Mouse (Mus musculus): ENCODE measurements around the gene Prdm11.

The Prdm11 gene

DNA sequence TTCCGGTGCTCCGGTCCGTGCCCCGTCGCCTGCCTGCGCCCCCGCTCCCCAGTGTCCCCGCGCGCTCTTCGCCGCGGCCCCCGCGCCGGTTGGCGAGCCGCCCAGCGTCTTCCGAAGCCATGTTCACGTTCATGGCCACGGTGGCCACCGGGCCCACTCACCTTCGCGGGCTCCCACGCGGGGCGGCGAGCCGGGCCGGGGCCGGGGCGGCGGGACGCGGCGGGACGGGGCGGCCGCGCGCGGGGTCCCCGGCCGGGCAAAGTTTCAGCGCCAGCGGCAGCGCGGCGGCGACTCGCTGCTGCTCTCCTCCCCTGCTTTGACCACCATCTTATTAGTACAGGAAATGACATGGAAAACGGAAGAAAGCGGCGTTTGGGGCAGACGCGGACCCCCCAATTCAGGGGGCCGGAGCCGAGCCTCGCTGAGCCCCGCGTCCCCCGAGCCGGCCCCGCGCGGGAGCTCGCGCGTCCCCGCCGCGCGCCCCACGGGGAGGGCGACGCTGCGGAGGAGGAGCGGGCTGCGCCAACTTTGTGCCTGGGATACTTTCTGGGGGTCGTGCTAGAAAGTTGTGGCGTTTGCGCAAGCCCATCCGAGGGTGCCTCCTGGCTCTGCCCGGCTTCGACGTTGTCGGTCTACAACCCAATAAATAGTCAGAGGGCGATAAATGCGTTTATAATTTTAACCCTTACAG, at the start of gene Prdm11:
TSS of gene Prdm11 (minus strand) at position 350 of the 691 bp plus-strand sequence.
- DNase-seq: peak; percentile 58

DNA sequence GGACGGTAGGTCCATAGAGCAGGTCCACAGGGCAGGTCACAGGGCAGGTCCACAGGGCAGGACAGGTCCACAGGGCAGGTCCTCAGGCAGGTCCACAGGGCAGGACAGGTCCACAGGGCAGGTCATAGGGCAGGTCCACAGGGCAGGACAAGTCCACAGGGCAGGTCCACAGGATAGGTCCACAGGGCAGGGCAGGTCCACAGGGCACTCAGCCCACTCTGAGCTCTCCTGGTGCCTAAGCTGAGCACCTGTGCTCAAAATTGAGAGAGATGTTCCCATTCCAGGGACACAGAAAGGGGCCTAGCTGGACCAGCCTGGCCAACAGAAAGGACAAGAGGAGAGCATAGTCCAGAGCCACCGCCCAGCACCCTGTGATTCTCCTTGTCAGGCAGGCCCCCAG, 46.4 kb upstream of the Prdm11 start:
- DNase-seq: no peak

DNA sequence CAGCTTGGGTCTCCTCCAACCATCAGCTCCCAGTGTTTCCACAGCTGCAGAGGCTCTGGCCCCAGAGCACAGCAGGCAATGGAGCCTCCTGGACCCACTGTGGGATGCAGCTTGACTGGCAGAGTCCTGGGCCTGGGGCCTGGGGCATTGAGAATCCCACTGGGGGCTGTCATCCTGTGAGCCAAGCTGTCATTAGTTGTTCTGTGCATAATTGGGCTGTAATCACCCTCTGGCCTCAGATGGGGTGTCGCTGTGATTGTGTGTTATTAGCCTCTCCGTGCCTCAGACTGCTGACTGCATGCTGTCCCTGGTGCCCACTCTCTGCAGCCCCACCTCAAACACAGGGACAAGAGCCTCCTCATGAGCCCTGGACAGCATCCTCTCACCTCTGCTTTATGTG, 45.7 kb upstream of the Prdm11 start:
- DNase-seq: no peak

DNA sequence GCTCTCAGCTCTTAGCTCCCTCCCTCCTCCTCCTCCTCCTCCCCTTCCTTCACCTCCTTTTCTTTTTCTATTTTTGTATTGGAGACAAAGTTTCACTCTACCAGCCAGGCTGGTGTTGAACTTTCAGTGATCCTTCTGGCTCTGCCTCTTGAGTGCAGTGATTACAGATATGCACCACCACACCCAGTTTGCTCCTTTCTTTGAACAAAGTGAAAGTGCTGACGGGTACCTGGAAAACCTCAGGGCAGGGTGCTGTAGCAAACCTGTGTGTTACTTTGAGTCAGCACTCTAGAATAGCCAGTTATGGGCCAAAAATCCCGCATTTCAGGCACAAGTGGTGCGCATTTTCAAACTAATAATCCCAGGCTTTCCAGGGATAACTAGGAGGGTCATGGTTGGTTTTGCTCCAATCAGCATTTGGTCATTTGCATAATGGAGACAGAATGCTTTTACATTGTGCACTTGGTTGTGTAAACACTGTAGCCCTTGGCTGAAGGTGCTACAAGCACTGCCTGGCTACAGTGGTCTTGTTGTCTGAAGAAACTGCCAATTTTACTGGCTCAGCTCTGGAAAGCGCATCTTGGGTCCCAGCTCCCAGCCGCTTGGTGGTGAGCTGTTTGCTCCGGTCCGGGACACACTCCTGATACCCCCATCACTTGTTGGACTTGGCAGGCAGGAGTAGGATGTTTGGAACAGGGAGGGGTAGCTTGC, 43.6 kb upstream of the Prdm11 start:
- DNase-seq: no peak

DNA sequence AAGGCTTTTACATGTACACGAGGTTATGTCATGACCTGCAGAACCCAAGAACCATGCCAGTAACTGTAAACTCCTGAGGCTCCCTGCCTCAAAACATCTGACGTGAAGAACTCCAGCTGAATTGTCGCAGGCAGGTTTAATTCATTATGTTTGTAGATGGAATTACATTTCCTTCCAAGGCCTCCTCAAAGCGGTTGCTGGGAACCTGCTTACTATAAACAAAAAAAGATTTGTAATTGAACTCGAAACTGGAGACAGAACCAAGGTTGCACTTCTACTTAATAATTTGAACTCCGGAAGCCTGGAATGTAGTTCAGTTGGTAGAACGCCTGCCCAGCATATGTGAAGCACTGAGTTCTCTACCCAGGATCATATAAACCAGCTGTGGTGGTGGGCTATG, 42.0 kb upstream of the Prdm11 start:
- DNase-seq: no peak

DNA sequence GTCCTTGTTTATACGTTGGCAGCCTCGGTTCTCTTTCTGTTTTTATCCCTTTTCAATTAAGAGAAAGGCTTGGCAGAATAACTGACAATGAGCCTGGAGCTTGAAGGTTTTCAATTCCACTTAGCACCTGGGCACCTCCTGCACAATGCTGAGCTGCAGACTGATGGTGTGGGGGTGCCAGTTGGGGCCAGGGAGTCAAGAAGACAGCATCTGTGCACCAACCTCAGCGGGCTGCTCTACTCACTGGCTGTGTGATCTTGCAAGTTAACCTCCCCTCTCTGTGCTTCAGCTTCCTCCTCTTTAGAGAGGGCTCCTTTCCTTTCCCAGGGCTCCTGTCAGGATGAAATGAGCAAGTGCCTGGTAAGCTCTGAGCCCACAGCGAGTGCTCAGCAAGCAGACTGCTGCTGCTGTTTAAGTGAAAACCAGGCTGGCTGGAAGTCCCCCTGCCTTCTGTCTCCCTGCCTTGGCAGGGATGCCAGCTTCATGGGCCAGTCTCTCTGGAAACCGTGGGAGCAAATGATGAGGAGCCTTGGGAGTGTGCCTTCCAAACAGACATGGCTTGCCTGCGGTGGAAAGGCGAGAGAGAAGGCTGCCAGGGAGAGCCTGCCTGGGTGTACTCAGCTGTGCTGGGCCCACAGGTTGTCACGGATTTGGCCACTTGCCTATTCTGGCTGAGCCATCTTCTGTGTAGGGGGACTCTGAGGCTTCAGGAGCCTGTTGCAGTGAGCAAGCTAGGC, 39.5 kb upstream of the Prdm11 start:
- DNase-seq: peak; percentile 51

DNA sequence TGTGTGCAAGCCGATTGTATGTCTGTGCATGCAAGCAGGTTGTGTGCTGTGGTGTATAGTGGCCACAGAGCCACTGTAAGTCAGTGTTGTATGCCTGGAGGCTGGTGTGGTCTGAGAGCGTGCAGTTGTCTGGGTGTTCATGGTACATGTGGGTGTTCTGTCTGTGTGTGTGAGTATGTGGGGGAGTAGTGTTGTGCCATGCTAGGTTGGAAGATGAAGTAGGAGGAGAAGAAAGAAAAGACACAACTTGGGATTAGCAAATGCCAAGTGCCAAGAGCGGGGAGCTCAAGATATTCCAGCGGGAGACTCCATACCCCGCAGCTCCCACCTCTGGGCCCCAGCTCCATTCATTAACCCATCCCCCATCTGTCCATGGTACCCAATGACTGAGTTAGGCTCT, 38.5 kb upstream of the Prdm11 start:
- DNase-seq: no peak

DNA sequence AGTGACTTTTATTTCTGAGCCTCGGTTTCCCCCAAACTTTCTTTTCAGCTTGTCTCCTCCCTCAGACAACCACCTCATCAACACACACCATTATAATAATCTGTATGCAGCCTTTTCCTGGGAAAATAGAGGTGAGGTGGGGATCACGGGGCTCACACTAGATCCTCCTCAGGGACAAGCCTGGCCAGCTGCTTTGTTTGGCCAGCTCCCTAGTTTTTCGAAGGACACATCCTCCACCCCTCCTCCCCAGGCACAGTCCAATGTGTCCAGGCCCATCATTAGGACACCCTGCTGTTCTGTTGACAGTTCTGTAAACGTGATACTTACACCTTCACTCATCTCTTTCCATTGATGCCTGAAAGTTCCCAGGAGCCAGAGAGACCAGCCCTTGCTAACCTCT, 37.4 kb upstream of the Prdm11 start:
- no peak for DNase-seq

DNA sequence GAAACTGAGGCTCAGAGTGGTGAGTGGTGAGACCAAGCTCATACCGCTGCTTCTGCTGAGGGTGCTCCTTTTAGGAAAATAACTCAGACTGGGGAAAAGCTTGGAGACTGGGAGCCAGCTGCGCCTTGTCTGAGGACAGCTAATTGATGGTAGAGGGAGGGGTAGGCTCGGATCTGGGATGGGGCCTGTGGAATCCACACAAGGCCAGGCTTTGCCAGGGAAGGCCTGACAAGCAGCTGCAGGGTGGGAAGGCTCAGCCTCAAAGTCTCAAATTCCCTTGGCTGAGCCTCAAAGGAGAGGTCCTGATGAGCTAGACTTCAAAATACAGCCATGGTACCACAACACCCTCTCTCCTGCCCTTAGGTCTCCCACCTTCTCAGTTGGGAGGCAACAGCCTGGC, 36.9 kb upstream of the Prdm11 start:
- no peak for DNase-seq

DNA sequence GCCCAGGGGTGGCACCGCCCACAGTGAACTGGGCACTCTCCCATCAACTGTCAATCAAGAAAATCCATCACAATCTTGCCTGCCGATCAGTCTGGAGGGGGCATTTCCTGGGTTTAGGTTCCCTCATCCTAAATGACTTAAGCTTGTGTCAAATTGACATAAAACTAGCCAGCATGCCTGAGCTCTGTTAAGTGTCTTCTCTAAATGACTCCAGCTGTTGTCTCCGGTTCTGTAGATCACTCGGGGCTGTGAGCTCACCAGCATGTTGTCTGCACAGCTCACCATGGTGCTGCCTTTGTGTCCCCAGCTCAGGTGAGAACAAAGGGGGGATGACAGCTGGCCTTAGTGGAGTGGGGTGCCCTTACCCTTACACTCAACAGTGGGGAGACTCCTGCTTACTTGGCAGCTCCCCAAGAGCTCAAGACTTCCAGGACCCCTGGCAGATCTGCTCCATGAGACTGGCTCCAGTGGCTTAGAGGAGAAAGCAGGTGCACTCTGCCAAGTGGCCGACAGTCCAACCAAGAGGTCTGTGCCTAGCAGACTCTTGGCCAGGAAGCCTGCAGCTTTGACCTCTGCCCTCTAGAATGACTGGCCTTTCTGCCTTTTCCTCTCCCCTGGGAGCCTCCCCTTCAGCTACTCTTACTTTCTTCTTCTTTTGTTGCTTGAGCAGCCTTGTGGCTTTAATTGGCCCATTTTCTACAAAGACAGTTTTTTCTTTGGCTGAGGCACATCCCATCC, 35.1 kb upstream of the Prdm11 start:
- no peak for DNase-seq

DNA sequence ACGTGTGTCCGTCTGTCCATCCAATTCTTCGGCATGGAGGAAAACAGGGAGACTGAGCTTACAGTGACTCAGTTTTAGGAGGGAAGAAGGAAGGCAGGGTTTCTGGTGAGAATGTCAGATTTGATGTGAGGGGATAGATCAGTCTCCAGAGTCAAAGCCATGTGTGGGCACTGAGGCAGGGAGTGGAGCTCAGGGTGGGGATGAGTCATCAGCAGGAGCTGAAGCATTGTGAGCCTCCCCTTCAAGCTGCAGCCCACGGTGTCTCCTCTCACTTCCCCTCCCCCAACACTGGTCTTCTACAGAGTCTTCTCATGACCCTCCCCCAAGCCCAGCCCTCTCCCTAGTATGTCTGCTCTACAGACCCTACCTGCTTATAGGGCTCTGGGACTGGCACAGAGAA, 33.4 kb upstream of the Prdm11 start:
- no peak for DNase-seq

DNA sequence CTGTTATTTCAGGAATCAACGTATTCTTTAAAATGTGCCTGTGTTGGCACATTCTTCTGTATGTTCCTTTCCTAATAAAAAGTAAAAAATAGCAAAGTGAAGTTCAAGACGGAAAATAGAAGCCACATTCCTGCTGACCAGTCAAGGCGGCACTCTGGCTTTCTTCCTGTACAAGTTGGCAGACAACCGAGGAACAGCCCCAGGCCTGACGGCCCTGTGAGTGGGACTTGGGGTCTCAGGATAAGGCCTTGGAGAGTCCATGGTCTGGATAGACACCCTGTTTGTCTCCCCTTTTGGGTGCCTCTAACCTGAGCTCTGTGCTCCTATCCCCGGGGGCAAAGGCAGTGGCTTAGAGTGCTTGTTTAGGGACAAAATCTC, 30.6 kb upstream of the Prdm11 start:
- no peak for DNase-seq

DNA sequence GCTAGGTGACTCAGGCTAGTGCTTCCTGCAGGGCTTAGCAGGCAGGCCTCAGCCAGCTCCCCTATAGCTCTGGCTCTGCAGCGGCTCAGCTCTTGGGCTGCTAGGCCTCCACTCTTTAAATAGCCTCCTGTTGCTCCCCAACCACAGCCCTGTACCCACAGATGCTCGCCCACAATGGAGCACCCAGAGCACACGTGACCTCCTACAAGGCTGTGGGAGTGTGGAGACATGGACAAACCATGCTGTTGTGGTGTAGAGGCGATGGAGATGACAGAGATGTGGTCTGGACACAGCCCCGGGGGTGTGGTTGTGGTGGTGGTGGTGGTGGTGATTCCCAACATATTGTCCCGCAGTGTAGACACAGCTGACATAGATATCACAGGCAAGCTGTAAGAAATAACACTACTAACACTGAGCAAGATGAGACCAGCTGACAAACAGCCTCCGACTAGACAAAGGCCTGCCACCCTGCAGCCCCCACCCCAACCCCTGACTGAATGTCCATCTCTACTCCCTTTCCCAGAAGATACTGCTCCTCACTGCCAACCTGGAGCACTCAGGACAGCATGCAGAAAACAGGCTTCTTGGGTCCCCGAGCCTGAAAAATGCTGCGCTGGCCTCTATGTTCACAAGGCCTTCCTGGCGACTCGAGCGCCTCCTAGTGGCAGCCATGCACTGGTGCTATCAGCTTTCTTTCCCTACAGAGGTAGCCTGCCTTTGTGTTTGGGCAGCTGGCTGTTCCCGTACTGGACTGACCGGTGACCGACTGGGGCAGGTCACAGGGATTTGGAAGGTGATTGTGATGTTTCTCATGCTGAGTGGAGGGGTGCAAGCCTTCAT, 30.0 kb upstream of the Prdm11 start:
- DNase-seq: peak; percentile 82

DNA sequence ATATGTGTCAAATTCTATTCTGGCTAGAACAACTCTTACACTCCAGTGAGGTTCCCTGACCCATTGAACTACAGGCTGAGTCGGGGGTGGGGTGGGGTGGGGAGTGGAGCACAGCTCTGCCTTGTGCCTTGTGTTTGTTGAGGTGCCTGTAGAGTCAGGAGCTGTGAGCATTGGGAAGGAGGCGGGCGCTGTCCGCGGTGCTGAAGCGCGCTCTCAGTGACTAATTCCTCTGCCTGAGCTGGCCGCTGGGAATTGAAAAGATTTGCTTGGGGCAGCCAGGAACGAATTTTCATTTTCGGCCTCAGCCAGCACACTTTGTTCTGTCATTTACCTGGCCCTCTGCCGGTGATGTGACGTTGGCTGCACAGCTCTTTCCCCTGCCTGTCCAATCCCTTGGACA, 25.7 kb upstream of the Prdm11 start:
- DNase-seq: peak; percentile 81

DNA sequence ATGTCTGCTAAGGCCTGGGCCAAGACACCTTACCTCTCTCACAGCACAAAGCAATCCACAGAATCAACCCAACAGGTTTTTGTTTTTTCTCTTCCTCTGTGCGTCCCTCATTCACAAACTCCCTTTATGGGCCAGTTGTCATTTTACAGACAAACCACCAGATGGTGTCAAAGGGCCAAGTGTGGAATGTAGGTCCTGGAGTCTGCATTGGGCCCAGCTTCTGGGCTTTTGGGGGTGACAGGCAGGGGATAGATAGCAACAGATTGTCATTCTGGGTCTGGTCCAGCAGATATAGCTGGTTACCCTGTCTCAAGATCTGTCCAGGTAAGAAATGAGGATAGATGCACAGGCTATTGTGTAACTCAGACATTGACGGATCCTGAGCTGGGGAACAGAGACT, 23.0 kb upstream of the Prdm11 start:
- peak; percentile 56 for DNase-seq

DNA sequence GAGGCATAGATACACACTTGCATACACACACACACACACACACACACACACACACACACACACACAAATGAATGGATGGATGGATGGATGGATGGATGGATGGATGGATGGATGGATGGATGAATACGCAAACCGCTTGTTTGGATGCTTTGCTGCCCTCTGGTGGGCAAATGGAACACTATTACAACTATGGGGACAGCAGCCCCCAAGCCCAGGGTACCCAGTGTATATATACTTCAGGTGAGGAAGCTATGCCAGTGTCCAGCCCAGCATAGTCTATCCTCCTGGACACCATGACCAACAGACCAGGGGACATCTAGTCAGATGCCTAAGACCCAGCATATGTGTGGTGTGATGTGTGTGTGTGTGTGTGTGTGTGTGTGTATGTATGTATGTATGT, 17.4 kb upstream of the Prdm11 start:
- peak; percentile 75 for DNase-seq

DNA sequence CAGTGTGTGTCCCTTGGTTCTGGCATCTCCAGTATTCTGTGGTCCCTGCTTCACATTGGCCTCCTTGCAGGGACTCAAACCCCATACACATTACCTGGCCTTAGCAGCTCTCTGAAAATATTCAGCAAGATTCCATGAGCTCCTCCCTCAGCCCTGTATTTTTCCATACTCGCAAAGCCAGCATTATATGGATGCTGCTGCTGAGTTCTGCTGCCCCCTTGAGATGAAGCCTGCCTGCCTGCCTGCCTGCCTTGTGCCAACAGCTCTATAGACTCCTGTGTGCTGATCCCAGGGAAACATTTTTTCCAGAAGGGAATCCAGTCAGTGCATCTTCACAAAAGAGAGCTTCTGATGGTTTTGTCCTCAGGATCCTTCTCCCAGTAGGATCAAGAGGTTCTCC, 5.9 kb upstream of the Prdm11 start:
- DNase-seq: no peak

DNA sequence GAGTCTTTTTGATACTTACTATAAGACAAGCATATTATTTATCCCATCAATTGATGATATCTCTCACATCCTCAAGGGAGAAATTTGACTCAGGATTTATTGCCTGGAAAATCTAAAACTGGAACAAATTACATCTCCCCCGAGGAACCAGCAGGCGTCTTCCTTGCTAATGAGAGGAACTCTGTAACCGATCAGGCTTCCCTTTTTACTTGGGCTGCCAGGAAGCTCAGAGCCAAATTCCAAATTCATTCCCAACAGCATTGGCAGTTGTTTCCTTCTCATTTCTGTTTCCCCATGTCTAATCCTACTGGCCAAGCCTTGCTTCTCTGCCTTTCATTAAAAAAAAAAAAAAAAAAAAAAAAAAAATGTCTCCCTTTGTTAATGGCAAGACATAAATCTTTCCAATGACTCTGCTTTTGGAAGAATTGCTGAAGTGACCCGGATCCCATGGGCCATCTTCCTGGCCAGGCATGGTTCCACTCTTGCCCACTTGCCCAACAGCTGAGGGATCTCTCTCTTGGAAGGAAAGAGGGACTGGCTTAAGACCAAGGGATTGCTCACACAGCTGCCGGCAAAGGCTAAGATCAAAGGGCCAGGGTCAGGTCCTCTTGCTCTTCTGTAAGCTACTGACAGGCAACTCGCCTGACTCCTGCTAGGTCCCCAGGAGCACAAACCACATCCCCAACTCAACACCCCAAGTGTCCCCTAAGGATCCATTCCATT, 2.8 kb upstream of the Prdm11 start:
- DNase-seq: no peak

DNA sequence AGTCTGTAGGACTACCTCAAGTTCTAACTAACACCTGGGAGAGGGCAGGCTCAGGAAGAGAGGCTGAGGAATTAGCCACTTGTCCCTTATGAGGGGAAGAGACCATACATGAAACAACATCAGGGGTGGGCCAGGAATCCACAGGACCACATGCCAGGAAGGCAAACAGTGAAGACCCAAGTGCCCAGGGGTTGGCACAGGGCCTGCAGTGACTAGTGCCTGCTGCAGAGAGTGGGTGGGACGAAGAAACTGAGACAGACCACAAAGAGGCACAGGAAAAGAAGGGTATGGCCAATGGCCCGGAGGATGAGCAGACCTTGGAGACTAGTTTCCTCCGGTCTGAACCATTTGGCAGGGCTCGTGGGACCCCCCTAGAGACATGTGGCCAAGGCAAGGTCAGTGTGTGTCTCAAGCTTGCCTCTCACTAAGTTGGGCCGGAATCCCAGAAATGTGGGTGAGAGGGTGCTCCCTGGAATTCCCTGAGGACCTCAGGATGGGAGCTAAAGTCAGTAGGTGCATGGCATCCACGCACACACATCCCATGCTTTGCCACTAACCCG, 1.6 kb upstream of the Prdm11 start:
- DNase-seq: no peak

DNA sequence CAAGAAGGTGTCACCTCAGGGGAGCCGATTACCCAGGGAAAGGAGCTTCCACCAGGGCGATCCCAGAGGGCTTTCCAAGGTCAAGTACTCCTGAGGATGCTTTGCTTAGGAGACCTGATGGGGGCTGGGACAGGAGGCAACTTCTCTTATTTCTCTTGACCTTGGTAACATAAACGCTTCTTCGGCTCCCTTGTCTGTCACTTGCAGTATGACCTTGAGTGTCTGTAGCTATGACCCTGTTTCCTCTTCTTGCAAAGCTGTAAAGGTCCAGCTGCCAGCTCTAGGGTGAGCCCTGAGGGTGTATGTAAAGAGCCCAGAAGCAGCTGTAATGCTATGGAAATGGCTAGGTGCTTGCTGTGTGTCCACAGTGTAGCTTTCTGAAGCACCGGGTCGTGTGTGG, 1.1 kb upstream of the Prdm11 start:
- DNase-seq: no peak

DNA sequence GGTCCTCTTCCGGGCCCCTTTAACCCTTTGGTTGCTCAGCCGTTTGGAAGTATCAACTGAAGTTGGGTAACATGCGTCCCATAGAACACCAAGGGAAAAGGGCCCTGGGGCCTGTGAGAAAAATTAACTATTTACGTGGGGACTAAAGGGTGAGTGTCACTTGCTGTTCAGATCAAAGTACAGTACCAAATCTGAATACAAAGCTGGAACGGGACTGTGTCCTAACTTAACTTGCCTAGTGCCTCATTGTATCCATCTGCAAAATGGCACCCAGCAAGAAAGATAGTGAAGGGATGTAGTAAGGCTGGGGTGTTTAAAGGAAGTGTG, 505 bp upstream of the Prdm11 start:
- DNase-seq: no peak

Data from thymus, postnatal 14 days (tissue).